Mouse (Mus musculus): ENCODE measurements around the gene Armc5.

Gene Armc5

DNA sequence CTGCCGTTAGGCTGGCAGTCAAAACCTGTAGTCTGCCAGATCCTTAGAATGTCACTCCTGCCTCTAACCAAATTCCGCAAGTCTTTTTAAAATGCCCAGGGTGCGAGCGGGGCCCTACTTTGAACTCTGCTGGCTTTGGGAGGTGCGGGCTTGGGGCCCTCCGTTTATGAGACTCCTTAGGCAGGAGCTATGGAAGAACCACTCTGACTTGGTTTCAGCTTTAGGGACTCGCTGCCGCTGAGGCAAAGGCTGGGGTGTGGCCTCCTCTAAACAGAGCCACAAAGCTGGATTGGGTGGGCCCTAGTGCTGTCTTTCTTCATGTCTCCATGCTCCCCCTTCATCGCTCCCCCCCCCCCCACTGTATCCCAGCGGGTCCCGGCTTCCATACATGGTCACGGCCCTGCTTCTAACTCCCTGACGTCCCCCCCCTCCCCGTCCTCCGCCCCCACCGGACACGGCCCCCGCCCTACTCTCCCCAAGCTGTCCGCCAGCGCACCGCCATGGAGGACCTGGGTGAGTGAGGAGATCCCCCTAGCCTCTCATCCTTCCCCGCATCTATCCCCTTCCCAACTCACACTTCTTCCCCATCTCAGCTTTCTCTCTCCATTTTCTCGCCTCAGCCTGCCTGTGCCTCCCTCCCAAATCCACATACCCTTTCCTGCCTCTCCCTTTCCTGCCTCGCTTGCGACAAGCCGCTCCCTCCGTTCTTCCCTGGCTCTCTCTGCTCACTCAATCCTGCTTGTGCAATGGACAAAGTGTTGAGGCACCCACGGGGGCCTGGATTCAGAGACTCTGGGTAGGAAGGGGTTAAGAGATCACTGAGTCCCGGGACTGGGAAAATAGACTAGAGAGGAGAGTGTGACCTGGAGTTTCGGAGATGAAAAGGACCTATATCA is 9.6 kb downstream of the Armc5 start, which contains the start of gene Tgfb1i1:
Gene Tgfb1i1 (plus strand): TSS at position 317 of the 896 bp plus-strand sequence.
- no peak for DNase-seq

DNA sequence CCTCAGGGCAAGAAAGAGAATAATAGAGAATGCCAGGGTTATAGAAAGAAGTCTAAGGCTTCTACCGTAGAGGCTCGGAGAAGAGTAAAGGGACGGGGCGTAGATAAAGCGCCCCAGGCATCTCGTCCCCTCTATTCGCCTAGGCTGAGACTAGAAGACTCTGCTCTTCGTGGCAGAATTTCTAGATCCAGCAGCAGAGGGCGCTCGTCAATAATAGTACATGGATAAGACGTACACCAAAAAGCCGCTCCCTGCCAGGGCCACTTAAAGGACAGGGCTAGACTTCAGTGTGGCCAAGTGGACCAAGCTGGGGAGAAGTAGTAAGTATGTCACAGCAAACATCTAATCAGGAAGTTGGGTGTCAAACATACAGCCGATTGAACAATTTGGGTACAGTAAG is 10.3 kb downstream of the Armc5 start:
- peak; percentile 42 to 72 for DNase-seq

DNA sequence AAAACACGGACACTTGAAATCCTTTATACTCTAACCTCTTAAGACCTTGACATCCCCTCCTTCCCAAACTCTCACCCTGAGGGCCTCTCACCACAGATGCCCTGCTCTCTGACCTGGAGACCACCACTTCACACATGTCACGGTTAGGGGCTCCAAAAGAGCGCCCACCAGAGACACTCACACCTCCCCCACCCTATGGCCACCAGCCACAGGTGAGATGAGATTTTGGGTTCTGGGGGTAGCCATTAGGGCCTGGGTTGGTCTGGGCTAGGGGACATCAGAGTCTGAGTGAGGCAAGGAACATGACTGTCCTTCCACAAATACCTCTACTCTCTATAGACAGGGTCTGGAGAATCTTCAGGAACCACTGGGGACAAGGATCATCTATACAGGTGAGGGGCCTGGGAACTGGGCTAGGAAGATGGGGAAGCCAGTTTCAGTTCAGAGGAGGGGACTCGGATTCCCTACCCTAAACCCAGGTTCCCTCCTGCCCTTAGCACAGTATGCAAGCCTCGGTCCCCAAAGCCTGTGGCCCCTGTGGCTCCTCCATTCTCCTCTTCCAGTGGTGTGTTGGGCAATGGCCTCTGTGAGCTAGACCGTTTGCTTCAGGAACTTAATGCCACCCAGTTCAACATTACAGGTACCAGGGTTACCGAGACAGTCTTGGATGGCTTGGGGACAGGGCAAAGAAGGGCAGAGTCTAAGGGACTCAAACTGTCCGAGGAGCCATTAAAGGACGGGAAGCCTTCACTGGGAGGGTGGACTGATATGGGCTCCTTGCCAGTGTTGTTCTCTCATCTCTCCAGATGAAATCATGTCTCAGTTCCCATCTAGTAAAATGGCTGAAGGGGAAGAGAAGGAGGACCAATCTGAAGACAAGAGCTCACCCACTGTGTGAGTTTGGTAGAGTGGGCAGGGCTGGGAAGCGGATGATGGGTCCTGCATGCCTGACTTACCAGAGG is 11.2 kb downstream of the Armc5 start:
- no peak for DNase-seq

DNA sequence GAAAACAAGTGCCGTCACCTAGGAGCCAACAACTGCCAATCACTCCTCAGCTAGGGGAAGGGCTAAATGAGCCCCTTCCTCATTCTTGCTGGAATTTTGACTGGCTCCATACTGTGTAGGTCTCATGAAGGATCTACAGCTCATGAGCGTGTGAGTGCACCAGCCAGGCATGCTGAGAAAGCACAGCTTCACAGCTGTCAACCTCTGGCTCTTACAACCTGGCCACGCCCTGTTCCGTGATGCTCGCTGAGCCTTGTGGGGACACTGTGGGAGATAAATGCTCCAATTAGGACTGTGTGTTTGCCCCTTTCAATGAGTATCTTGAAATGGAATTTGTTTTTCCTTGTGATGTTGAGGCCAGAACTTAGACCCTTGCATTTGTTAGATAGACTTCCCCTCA is 12.9 kb downstream of the Armc5 start:
- DNase-seq = no peak

DNA sequence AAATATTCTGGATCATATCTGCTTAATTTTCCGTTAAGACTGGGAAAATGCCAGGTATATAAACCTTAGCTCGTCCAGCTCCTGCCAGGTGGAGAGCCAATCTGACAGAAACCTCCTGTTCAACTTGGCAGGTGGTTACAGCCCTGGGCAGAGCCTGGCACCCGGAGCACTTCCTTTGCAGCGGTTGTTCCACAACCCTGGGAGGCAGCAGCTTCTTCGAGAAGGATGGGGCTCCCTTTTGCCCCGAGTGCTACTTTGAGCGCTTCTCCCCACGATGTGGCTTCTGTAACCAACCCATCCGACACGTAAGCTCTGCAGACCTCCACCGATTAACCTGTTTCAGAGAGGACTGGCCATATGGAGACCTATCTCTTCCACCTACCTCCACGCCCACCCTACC is 14.8 kb downstream of the Armc5 start:
- no peak for DNase-seq

DNA sequence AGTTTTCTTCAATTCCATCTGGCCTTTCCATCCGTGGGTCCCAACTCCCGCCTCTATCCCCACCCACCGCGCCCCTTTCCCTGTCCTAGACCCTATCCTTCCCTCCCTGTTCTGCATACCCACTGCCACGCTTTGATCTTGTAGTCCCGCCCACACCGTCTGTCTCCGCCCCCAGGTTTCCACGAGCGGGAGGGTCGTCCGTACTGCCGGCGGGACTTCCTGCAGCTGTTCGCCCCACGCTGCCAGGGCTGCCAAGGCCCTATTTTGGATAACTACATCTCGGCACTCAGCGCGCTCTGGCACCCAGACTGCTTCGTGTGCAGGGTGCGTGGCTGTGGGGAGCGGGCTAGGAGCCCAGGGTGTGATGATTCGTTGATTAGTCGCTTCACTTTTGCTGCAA is 15.5 kb downstream of the Armc5 start:
- DNase-seq = no peak

DNA sequence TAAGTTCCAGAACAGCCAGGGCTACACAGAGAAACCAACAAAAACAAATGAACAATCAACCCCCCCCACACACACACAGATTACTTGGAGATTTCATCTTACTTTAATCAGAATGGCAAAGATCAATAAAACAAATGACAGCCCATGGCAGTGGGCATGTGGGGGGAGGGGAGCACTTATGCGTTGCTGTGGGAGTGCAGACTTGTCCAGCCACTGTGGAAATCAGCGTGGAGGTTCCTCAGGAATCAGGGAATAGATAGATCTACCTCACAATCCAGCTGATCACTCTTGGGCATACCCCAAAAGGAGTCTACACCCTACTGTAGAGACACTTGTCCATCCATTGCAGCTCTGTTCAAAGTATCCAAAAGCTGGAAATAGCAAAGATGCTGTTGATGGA is 17.8 kb downstream of the Armc5 start:
- DNase-seq = no peak

DNA sequence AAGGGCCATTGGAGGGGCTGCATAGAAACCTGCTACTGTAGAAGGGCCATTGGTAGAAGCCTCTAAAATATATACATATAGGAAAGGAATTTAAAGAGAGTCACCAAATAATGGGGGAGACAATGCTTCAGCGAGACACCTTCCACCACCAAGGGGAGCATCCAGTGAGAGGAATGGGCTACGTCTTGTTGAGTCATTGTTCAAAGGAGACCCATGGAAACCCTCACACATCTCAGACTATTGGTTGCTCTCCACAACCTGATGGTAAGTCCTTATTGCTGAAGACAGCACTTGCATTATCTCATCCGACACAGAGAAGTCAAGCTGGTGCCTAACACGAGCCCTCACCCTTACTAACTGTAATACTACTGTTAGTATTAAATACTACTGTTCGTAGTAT is 18.6 kb downstream of the Armc5 start:
- DNase-seq = no peak

DNA sequence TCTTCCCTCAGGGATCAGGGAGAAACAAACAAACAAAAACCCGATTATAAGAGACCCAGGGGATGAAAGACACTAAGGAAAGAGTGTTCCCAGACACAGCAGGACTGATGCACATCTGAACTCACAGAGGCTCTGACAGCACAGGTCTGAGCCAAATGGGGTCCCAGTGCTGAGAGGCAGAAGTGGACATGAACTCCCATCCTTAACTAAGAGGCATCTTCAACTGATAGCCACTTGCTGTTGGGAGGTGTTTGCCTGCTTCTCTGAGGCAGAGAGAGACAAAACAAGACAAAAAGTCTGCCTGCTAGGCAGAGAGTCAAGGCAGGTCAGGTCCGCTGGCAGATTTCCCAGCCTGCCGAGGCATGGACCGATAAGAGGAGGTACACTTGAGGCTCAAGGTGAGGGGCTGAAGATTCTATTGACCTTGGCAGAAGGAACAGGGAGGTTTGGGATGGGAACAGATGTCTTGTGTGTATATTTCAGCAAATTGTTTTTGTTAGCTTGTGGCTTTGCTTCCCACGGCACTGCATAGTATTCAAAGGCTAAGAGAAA is 19.7 kb downstream of the Armc5 start:
- no peak for DNase-seq

DNA sequence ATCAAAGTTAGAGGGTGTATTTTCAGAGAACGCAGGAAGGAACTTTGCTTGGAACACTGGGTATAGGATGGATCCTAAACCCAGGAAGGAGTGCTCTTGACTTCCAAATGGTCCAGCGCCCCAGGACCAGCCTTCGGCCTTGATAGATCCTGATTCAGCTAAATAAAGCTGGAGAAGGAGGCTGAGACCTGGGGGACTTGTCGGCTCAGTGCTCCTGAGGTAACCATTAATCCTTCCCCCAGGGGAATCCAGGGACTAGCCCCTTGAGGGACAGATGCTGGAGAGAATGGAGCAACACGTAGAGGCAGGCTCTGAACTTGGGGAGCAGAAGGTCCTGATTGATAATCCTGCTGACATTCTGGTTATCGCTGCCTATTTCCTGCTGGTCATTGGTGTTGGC is 28.3 kb downstream of the Armc5 start, which contains the start of gene Slc5a2:
Gene Slc5a2 (plus strand): TSS at position 247 of the 400 bp plus-strand sequence.
- no peak for DNase-seq

DNA sequence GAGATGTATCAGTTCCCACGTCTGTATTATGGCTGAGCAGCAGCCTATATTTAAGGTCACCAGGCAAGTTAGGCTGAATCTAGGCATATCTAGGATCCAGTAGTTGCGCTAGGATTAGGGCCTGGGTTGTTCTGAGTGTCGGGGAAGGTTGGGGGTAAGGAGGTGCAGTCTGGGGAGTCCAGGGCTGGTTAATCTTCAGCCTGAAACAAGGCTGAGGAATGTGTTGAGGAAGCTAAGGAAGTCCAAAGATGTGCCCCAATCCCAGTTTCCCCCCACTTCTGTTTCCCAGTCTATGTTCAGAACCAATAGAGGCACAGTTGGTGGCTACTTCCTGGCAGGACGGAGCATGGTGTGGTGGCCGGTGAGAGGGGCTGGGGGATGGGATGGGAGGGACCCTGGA is 28.9 kb downstream of the Armc5 start:
- DNase-seq = no peak

DNA sequence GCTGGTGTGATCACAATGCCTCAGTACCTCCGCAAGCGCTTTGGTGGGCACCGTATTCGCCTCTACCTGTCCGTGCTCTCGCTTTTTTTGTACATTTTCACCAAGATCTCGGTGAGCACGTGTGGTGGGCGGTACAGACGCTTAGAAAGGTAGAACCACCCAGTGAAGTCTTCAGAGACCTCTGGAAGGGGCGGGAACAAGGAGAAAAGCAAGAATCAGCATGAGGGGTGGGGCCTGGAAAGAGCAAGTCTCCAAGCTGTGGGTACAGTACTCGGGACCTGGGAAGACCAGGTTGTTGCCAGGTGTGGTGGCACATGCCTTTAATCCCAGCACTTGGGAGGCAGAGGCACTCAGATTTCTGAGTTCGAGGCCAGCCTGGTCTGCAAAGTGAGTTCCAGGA is 30.2 kb downstream of the Armc5 start:
- no peak for DNase-seq

DNA sequence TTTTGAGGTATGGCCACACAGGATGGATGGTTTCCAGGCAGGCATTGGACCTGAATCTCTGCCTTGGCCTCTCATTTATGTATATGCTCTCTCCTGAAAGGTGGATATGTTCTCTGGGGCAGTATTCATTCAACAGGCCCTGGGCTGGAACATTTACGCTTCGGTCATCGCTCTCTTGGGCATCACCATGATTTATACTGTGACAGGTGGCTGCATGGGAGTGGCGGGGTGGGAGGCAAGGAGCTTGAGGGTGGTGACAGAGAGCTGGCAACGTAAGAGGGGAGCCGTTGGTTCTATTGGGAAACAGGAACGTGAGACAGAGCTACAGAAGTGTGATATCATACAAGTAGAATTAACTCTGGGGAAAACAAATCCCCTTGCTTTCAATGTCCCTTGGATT is 30.7 kb downstream of the Armc5 start:
- DNase-seq = no peak

DNA sequence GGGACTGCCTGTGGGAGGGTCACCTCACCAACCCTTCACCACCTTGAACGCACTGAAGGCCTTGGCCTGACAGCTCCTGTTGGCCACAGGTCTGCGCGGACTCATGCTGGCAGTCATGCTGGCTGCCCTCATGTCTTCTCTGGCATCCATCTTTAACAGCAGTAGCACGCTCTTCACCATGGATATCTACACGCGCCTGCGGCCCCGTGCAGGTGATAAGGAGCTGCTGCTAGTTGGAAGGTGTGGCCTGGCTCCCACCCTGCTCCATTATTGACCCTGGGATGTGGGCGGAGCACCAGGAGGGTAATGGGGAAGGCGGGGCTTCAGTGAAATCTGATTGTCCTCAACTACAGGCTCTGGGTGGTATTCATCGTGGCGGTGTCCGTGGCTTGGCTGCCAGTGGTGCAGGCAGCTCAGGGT is 33.3 kb downstream of the Armc5 start:
- DNase-seq = no peak

DNA sequence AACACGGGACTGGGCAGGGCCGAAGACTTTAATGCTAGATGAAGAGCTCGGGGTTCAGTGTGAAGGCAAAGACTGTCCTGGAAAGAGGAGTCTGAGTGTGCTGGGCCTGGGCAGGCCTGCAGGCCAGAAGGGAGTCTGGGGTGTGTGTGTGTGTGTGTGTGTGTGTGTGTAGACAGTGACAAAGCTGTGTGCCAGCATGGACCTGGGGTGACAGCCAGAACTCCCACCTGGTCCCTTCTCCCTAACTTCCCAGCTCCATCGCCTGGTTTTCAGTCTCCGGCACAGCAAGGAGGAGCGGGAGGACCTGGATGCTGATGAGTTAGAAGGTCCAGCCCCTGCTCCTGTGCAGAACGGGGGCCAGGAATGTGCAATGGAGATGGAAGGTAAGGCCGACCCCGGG is 34.4 kb downstream of the Armc5 start:
- DNase-seq = no peak

DNA sequence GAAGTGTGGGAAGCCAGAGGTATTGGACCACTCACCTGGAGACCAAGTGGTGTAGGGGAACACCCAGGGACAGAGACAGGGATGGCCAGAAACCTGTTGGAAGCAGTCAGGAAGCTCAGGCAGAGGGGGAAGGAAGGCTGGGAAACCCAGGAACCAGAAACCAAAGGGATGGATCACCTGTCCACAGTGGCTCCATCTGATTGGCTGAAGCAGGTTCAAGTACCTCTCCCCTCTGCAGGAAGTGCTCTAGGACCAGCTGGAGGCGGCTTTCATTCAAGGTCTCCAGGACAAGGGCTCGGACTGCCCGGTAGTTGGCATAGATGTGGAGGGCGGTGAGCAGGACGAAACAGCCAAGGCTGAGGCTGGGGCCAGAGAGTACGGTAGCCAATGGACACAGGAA is 38.9 kb downstream of the Armc5 start:
- no peak for DNase-seq

DNA sequence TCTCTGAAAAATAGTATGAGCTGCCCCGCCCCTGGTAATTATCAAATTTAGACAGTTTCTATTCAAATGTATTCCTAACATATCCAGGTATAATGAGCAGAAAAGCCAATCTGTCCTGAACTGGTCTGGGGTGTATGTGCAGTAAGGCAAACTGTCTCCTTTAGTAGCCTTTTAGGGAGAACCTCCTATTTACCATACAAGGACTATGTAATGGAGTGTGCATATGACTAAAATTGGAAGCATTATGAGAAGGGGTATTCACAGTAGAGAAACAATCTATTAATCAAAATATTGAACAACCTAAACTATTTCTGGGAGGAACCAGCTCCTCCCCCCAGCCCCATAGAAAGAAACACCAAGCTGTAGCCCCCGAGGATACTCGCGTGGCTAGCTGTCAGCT is 42.6 kb downstream of the Armc5 start:
- no peak for DNase-seq

DNA sequence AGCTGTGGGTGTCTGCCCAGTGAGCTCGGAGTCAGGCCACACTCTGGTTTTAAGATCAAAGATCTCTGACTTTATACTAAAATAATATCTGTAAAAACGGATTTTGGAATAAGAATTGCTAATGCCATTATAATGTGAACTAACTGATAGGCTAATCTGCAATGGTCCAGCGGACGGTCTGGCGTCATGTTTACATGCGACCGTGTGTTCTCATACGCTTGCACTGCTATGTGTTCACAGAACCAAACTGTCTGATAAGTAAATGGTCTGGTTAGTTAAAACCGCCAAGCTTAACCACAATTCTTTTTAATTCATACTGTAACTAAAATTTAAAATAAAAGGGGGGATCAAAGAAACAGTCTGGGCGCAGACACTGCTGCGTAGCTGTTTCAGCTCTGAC is 44.6 kb downstream of the Armc5 start:
- DNase-seq = no peak

DNA sequence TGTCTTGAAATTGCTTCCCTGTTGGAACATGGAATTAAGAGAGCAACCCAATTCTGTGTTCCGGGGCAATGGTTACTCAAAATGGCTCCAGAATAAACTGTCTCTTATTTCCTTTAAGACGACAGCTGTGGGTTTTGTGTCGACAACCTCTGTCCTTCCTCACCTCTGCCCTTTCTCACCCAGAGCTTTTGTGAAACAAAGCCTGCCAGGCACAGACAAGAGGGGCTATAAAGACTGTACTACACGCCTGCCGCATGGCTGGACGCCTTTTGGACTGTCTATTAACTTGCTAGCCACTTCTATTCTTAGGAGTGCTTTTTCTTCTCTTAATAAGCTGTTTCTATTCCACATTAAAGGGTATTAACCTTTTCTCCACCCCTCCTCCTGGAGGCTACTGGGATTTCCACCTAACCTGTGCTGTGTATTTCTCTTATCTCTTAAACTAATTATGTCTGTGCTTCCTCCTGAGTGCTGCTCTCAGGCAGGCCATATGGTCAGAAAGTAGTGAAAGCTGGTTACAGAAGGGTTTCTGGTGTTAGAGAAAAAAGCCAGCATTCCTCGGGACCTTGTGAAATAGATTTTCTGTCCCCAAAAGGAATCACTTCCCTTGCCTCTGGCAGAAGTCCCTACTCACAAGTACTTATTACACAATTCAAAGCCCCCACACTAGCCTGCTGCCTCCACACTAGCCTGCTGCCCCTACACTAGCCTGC is 45.5 kb downstream of the Armc5 start:
- DNase-seq = no peak

DNA sequence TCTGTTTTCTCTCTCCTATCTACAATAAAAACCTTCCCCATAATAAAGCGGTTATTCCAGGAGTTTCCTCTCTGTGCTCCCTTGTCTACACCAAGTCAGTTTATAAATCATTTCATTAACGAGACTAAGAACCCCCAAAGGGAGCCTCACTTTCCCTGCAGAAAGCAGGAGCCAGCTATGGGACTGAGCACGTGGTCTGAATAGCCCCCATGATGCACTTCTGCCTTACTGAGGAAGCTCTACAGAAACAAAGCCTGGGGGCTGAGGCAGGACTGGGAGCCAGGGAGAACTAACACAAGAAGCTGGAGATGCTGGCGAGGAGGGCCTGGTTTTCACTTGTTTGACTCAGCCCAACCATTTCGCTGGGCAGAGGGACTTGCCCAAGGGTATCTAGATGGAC is 46.9 kb downstream of the Armc5 start:
- DNase-seq = no peak

DNA sequence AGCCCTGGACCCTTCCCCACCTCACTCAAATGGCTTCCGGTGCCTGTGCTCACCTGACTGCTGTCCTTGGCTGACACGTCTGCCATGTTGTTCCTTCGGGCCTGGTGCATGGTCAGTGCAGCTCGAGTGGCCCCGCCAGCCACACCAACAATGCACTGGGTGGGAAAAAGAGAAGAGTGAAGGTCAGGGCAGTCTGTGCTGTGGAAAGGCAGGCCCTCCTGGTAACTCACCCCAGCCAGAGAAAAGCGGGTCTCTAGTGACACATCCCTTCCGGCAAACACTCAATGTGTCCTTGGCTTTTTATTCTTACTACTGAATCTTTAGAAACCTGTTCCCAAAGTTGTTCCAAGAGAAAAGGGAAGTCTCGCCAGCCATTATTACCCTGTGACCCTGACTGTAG is 47.9 kb downstream of the Armc5 start:
- no peak for DNase-seq

DNA sequence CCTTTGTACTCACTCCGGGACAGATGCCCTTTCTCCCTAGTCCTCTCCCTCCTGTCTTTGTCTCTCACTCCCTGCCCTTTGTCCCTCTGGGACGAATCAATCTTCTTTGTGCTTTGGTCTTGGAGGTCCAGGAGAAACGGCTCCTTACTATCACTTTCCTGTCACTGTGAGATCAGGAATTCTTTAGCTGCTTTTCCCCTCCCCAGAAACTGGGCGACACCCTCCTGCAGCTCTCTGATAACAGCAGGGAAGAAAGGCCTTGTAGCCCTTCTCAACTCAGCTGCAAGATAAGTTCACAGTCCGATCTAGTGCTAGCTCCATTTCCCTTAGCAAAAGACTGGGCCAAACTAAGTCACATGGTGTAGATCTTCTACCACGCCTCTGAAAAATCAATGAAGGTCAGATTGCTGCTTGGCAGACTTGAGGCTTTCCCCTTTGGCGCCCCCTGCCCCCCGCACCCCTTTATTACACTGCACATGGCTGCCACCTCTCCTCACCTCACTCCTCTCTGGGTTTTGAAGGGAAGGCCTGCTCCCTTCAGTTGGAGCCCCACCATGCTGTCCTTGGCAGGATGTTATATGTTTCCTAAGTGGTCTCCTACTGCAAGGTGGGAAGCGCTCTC is 51.9 kb downstream of the Armc5 start:
- DNase-seq = no peak

Measured in spleen, adult 18-20 months (tissue).